Mouse (Mus musculus) kidney, embryonic 15.5 days (tissue): Measurements from ENCODE around the gene Abcb5. TPM values are rescaled to one million over a fixed set of nuclear protein-coding genes. Genes with fewer than 3 reads are reported as not detected.

Source experiments
- ATAC-seq: fragments of 200-750 bp; cut with Nextera tagmentation; replicated peaks from 2 replicates; pipeline ENCODE4 v1.8.0; 2017; ENCODE audit warnings: moderate TSS enrichment; ENCODE audit not compliant: low FRiP score
- H3K27ac ChIP-seq: fragments of 300-500 bp; sonication (generic); 2 replicates; pipeline ENCODE4 v1.5.1; 2015; ENCODE audit warnings: mild to moderate bottlenecking, inconsistent platforms
- H3K27me3 ChIP-seq: fragments of 300-500 bp; sonication (generic); 2 replicates; pipeline ENCODE4 v1.6.1; 2015; ENCODE audit warnings: inconsistent platforms
- H3K36me3 ChIP-seq: fragments of 300-500 bp; sonication (generic); 2 replicates; pipeline ENCODE4 v1.6.1; 2015; ENCODE audit warnings: inconsistent platforms
- H3K4me1 ChIP-seq: fragments of 300-500 bp; sonication (generic); 2 replicates; pipeline ENCODE4 v1.6.1; 2015; ENCODE audit warnings: inconsistent platforms
- H3K4me2 ChIP-seq: fragments of 300-500 bp; sonication (generic); 2 replicates; pipeline ENCODE4 v1.6.1; 2015; ENCODE audit warnings: moderate library complexity, mild to moderate bottlenecking, inconsistent platforms
- H3K4me3 ChIP-seq: fragments of 300-500 bp; sonication (generic); replicated peaks from 2 replicates; pipeline ENCODE4 v1.5.1; 2015; ENCODE audit warnings: mild to moderate bottlenecking, inconsistent platforms
- H3K9ac ChIP-seq: fragments of 300-500 bp; sonication (generic); 2 replicates; pipeline ENCODE4 v1.6.1; 2015; ENCODE audit warnings: mild to moderate bottlenecking, inconsistent platforms
- H3K9me3 ChIP-seq: fragments of 300-500 bp; sonication (generic); replicated peaks from 2 replicates; pipeline ENCODE4 v1.6.1; 2016; ENCODE audit warnings: inconsistent platforms
- WGBS: fragments of 180-500 bp; shearing (Covaris S2); methylation state at CpG from one replicate; pipeline ENCODE4 v1.1.7; 2015; ENCODE audit warnings: mixed read lengths; 5-methylcytosine and 5-hydroxymethylcytosine counted together
- polyA plus RNA-seq: library from polyadenylated mRNA; unstranded; fragments of >200 nt; fragmentation: Nextera tagmentation; extraction: Ambion mirVana; gene quantifications from 2 replicates; pipeline ENCODE4 v1.2.1, GENCODE M21; 2015

The Abcb5 gene
- polyA plus RNA-seq, 1 experiment from 2014 or later, result not detected

DNA sequence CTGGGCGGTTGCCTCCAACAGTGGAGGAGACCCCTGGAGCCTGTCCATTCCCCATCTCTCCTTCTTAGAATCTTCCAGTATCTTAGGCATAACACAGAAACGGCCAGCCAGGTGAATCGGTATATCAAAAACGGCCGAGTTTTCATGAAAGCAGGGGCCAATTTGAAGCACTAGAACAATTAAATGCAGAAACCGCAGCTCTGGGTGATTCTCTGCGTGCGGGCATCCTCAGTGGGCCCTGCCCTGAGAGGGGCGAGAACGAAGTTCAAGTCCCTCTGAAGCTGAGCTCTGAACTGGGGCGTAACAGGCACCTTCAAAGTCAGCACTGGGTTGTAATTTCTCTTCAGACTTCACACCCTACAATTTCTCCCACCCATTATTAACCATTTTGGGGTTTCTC is 128.9 kb downstream of the Abcb5 start:
- WGBS, result 2% methylated on average over 11 of the region's 11 CpGs
- Histone ChIP-seq H3K4me1 (peaks cover 13% of the 10 kb centered on the region), H3K27ac (no peak overlapping the region), H3K4me3 (peak overlapping the region; percentile 59), H3K27me3 (peaks cover 73% of the 10 kb centered on the region), H3K4me2 (peak overlapping the region; percentile 97), H3K9ac (no peak overlapping the region), H3K9me3 (no peaks in the 10 kb centered on the region), H3K36me3 (no peaks in the 10 kb centered on the region)
- ATAC-seq, result no peak; the same call in 1 of the 2 replicates

DNA sequence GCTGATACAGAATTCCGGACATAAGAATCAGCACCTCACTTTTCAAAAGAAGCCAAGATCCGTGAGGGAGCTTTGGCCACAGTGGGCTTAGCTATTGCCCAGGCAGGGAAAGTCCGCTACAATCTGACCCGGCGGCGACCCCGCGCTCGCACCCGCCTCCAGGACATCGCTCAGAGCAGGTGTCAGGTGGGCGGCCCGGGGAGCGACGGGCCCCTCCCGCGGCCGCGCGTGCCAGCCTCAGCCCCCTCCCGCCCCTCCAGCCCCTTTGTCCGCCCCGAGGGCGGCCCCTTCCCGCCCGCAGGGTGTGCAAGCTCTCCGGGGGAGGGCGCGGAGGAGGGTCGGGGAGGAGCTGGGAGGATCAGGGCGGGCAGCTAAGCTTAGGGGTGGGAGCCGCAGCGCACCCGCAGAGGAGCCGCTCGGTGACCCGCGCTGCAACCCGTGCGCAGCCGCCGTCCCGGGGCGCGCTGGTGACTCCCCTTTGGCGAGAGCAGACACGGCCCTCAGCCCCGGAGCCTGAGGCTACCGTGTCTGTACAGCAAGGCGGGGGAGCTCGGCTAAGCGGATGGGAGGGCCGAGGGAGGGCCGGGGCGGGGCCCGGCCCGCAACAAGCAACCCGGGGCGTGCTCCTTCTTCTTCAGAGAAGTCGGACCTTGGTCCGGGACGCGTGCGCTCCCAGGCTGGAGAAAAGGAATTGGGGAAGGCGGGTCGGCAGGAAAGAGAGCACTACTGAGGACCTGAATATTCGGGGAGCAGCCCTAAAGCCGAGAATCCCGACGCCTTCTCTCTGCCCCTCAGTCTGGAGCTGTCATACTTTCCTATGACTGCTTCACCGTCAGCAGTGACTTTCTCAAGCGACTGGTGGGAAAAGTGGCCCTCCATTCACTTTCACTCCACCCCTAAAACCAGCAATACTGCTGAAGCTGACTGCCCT is 129.5 kb downstream of the Abcb5 start:
- Histone ChIP-seq H3K4me1 (peaks cover 13% of the 10 kb centered on the region), H3K4me3 (peak overlapping the region; percentile 59), H3K9ac (0 out of 2 replicates have a peak overlapping the region, but pooled peaks have one; percentile 25), H3K9me3 (no peaks in the 10 kb centered on the region), H3K36me3 (no peaks in the 10 kb centered on the region), H3K27ac (no peak overlapping the region), H3K4me2 (peak overlapping the region; percentile 97), H3K27me3 (peaks cover 67% of the 10 kb centered on the region)
- ATAC-seq, result peak; percentile 93
- WGBS, result under 1% methylated on average over 66 of the region's 72 CpGs

DNA sequence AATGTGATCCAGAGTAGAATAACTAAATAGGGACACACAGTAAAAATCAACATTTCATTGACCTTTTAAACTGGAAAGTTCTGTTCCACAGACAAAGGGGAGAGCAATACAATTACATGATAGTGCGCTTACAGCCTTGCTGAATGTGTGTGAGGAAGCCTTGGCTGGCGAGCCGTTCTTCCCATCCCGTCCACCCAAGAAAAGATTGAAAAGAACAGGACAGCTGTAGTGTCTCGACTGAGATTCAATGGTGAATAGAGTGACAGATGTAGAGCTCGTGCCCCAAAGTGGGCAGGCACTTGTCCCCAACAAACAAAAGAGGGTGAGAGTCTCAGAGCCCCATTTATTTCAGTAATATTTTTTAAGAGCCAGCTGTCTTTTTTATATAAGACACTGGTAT is 136.3 kb downstream of the Abcb5 start:
- Histone ChIP-seq H3K27me3 (peaks cover 2% of the 10 kb centered on the region), H3K4me2 (no peak overlapping the region), H3K9ac (no peak overlapping the region), H3K4me1 (no peaks in the 10 kb centered on the region), H3K27ac (no peak overlapping the region), H3K36me3 (no peaks in the 10 kb centered on the region), H3K4me3 (no peak overlapping the region), H3K9me3 (no peaks in the 10 kb centered on the region)
- WGBS, result 86% methylated on average over 6 of the region's 6 CpGs
- ATAC-seq, result no peak

Other genes with a start within 250 kb of the Abcb5 start
- gene Sp8, start 120.1 kb downstream of the Abcb5 start, polyA plus RNA-seq, result not detected in 2 replicates